Mouse (Mus musculus) MEL (cell line): ENCODE data around the gene Stk10. TPM values are rescaled to one million over a fixed set of nuclear protein-coding genes. Genes with fewer than 3 reads are reported as not detected.

Source experiments
- DNase-seq: peaks from one replicate; pipeline ENCODE4 v3.0.0; 2011; ENCODE audit warnings: low read depth, low spot score
- H3K27ac ChIP-seq: 2 replicates; pipeline ENCODE4 v1.5.1; 2012; ENCODE audit warnings: low read depth, mild to moderate bottlenecking, control low read depth, low read length, moderate library complexity; ENCODE audit not compliant: control insufficient read depth
- H3K27me3 ChIP-seq, 2 experiments: fragments of 150-350 bp in 1 of 2; sonication (generic) in 1 of 2; 2 replicates each; pipeline ENCODE4 v1.6.1; 2012; ENCODE audit warnings: low read length in 2 of 2, mild to moderate bottlenecking in 2 of 2, improper control_type of control experiment in 1 of 2, moderate library complexity in 1 of 2; ENCODE audit not compliant: insufficient read depth in 2 of 2, control insufficient read depth in 1 of 2
- H3K36me3 ChIP-seq, 2 experiments: 2 replicates each; pipeline ENCODE4 v1.6.1; 2012 to 2014; ENCODE audit warnings: low read length in 2 of 2, improper control_type of control experiment in 1 of 2, inconsistent platforms in 1 of 2, mild to moderate bottlenecking in 1 of 2; ENCODE audit not compliant: insufficient read depth in 2 of 2, control insufficient read depth in 1 of 2
- H3K4me1 ChIP-seq, 2 experiments: fragments of 150-350 bp in 1 of 2; sonication (generic) in 1 of 2; 2 replicates each; pipeline ENCODE4 v1.6.1; 2012; ENCODE audit warnings: low read length in 2 of 2, improper control_type of control experiment in 1 of 2, mild to moderate bottlenecking in 1 of 2; ENCODE audit not compliant: insufficient read depth in 2 of 2, control insufficient read depth in 1 of 2
- H3K4me3 ChIP-seq, 2 experiments: fragments of 150-350 bp in 1 of 2; sonication (generic) in 1 of 2; 2 replicates each; pipeline ENCODE4 v1.5.1; 2012; ENCODE audit warnings: low read depth in 2 of 2, low read length in 2 of 2, mild to moderate bottlenecking in 2 of 2, moderate library complexity in 2 of 2, control low read depth in 1 of 2, improper control_type of control experiment in 1 of 2; ENCODE audit not compliant: control insufficient read depth in 1 of 2, insufficient read depth in 1 of 2
- H3K79me2 ChIP-seq: 2 replicates; pipeline ENCODE4 v1.6.1; 2012; ENCODE audit warnings: mild to moderate bottlenecking, low read length, moderate library complexity; ENCODE audit not compliant: control insufficient read depth, poor library complexity, insufficient read depth
- H3K9ac ChIP-seq: 2 replicates; pipeline ENCODE4 v1.6.1; 2012; ENCODE audit warnings: low read depth, mild to moderate bottlenecking, control low read depth, low read length, moderate library complexity; ENCODE audit not compliant: control insufficient read depth, poor library complexity, severe bottlenecking
- H3K9me3 ChIP-seq: fragments of 150-350 bp; sonication (generic); replicated peaks from 2 replicates; pipeline ENCODE4 v1.6.1; 2012; ENCODE audit warnings: mild to moderate bottlenecking, low read length, improper control_type of control experiment, moderate library complexity; ENCODE audit not compliant: insufficient read depth
- BHLHE40 ChIP-seq: IDR thresholded peaks from 2 replicates; pipeline ENCODE4 v1.6.1; 2012; ENCODE audit warnings: low read depth, mild to moderate bottlenecking, inconsistent platforms, low read length, improper control_type of control experiment, borderline replicate concordance
- CHD2 ChIP-seq: IDR thresholded peaks from 2 replicates; pipeline ENCODE4 v1.6.1; 2011; ENCODE audit warnings: low read length, improper control_type of control experiment
- CTCF ChIP-seq, 3 experiments: IDR thresholded peaks in 2 of 3; conservative IDR thresholded peaks in 1 of 3; 2 replicates each; pipeline ENCODE4 v1.5.1; 2011 to 2012; ENCODE audit warnings: low read length in 3 of 3, low read depth in 2 of 3, mild to moderate bottlenecking in 2 of 3, improper control_type of control experiment in 1 of 3, inconsistent platforms in 1 of 3, mixed read lengths in 1 of 3, moderate library complexity in 1 of 3; ENCODE audit not compliant: control insufficient read depth in 1 of 3, insufficient read depth in 1 of 3, poor library complexity in 1 of 3, severe bottlenecking in 1 of 3
- E2F4 ChIP-seq: IDR thresholded peaks from 2 replicates; pipeline ENCODE4 v1.6.1; 2011; ENCODE audit warnings: low read depth, low read length, improper control_type of control experiment, borderline replicate concordance
- ELF1 ChIP-seq: IDR thresholded peaks from 2 replicates; pipeline ENCODE4 v1.6.1; 2014; ENCODE audit warnings: low read depth, mild to moderate bottlenecking, inconsistent platforms, low read length, improper control_type of control experiment, moderate library complexity
- EP300 ChIP-seq, 2 experiments: IDR thresholded peaks; 2 replicates each; pipeline ENCODE4 v1.6.1; 2011; ENCODE audit warnings: improper control_type of control experiment in 2 of 2, low read length in 2 of 2, low read depth in 1 of 2, mild to moderate bottlenecking in 1 of 2
- JUND ChIP-seq: IDR thresholded peaks from 2 replicates; pipeline ENCODE4 v1.6.1; 2011; ENCODE audit warnings: low read depth, mild to moderate bottlenecking, improper control_type of control experiment, low read length
- KAT2A ChIP-seq: conservative IDR thresholded peaks from 2 replicates; pipeline ENCODE4 v1.6.1; 2012; ENCODE audit warnings: low read depth, low read length, improper control_type of control experiment, inconsistent platforms
- MAFK ChIP-seq: IDR thresholded peaks from 2 replicates; pipeline ENCODE4 v1.6.1; 2011; ENCODE audit warnings: low read depth, mild to moderate bottlenecking, low read length, improper control_type of control experiment, borderline replicate concordance
- MAX ChIP-seq: IDR thresholded peaks from 2 replicates; pipeline ENCODE4 v1.6.1; 2011; ENCODE audit warnings: low read length, improper control_type of control experiment
- MAZ ChIP-seq: IDR thresholded peaks from 2 replicates; pipeline ENCODE4 v1.6.1; 2012; ENCODE audit warnings: low read depth, mild to moderate bottlenecking, inconsistent platforms, low read length, improper control_type of control experiment
- MEF2A ChIP-seq: IDR thresholded peaks from 2 replicates; pipeline ENCODE4 v1.6.1; 2014; ENCODE audit warnings: low read depth, mild to moderate bottlenecking, inconsistent platforms, low read length, improper control_type of control experiment; ENCODE audit not compliant: poor library complexity, insufficient replicate concordance, severe bottlenecking; ENCODE audit errors: extremely low read depth
- MXI1 ChIP-seq: IDR thresholded peaks from 2 replicates; pipeline ENCODE4 v1.6.1; 2011; ENCODE audit warnings: mild to moderate bottlenecking, low read depth, low read length, improper control_type of control experiment
- MYB ChIP-seq: IDR thresholded peaks from 2 replicates; pipeline ENCODE4 v1.6.1; 2011; ENCODE audit warnings: mild to moderate bottlenecking, low read depth, low read length, improper control_type of control experiment
- MYC ChIP-seq: IDR thresholded peaks from 2 replicates; pipeline ENCODE4 v1.6.1; 2011; ENCODE audit warnings: low read depth, mild to moderate bottlenecking, low read length, improper control_type of control experiment, moderate library complexity
- NRF1 ChIP-seq: IDR thresholded peaks from 2 replicates; pipeline ENCODE4 v1.6.1; 2014; ENCODE audit warnings: low read depth, mild to moderate bottlenecking, inconsistent platforms, low read length, improper control_type of control experiment, moderate library complexity; ENCODE audit not compliant: poor library complexity, insufficient read depth, severe bottlenecking
- POLR2A ChIP-seq, 2 experiments: IDR thresholded peaks; 2 replicates each; pipeline ENCODE4 v1.6.1; 2011 to 2012; ENCODE audit warnings: low read length in 2 of 2, mild to moderate bottlenecking in 2 of 2, control low read depth in 1 of 2, improper control_type of control experiment in 1 of 2, low read depth in 1 of 2, moderate library complexity in 1 of 2; ENCODE audit not compliant: control insufficient read depth in 1 of 2, insufficient read depth in 1 of 2, poor library complexity in 1 of 2
- RAD21 ChIP-seq: IDR thresholded peaks from 2 replicates; pipeline ENCODE4 v1.6.1; 2011; ENCODE audit warnings: mild to moderate bottlenecking, low read depth, low read length, improper control_type of control experiment
- SIN3A ChIP-seq: IDR thresholded peaks from 2 replicates; pipeline ENCODE4 v1.6.1; 2012; ENCODE audit warnings: low read length, improper control_type of control experiment, inconsistent platforms
- SMC3 ChIP-seq: IDR thresholded peaks from 2 replicates; pipeline ENCODE4 v1.6.1; 2011; ENCODE audit warnings: low read depth, low read length, improper control_type of control experiment
- TAL1 ChIP-seq: IDR thresholded peaks from 2 replicates; pipeline ENCODE4 v1.6.1; 2012; ENCODE audit warnings: mild to moderate bottlenecking, inconsistent platforms, low read length, moderate library complexity, mixed read lengths
- TBP ChIP-seq: IDR thresholded peaks from 2 replicates; pipeline ENCODE4 v1.8.0; 2011; ENCODE audit warnings: low read depth, low read length, improper control_type of control experiment
- UBTF ChIP-seq: IDR thresholded peaks from 2 replicates; pipeline ENCODE4 v1.6.1; 2012; ENCODE audit warnings: low read depth, mild to moderate bottlenecking, inconsistent platforms, low read length, improper control_type of control experiment, moderate library complexity, borderline replicate concordance; ENCODE audit not compliant: insufficient read depth
- USF2 ChIP-seq, 2 experiments: IDR thresholded peaks; 2 replicates each; pipeline ENCODE4 v1.6.1; 2011 to 2012; ENCODE audit warnings: improper control_type of control experiment in 2 of 2, low read length in 2 of 2, borderline replicate concordance in 1 of 2, inconsistent platforms in 1 of 2, low read depth in 1 of 2, mild to moderate bottlenecking in 1 of 2; ENCODE audit not compliant: insufficient read depth in 1 of 2
- ZC3H11A ChIP-seq: IDR thresholded peaks from 2 replicates; pipeline ENCODE4 v1.6.1; 2012; ENCODE audit warnings: low read depth, mild to moderate bottlenecking, inconsistent platforms, low read length, improper control_type of control experiment
- ZMIZ1 ChIP-seq: IDR thresholded peaks from 2 replicates; pipeline ENCODE4 v1.6.1; 2012; ENCODE audit warnings: low read depth, mild to moderate bottlenecking, inconsistent platforms, low read length, improper control_type of control experiment, moderate library complexity
- ZNF384 ChIP-seq: IDR thresholded peaks from 2 replicates; pipeline ENCODE4 v1.6.1; 2012; ENCODE audit warnings: low read depth, mild to moderate bottlenecking, inconsistent platforms, low read length, improper control_type of control experiment
- polyA plus RNA-seq, 2 experiments: library from polyadenylated mRNA; stranded (reverse) in 1 of 2; unstranded in 1 of 2; fragments of >175 nt in 1 of 2; fragments of >200 nt in 1 of 2; gene quantifications; 2 replicates each; pipeline versions ENCODE4 v1.2.1 to v1.2.4; 2012; ENCODE audit warnings: low replicate concordance in 2 of 2, low read depth in 1 of 2; ENCODE audit not compliant: insufficient read length in 2 of 2, insufficient read depth in 1 of 2, missing spikeins in 1 of 2
- total RNA-seq: library from RNA; depleted of rRNA; stranded (reverse); fragments of 300-350 nt; gene quantifications from 2 replicates; pipeline ENCODE4 v1.2.3, GENCODE M21; 2012

Stk10 gene
- total and polyA plus RNA-seq, 3 experiments, result 10.8 to 14.4 TPM; not detected in 1

- no peaks in the 10 kb centered on the region for H3K4me1 ChIP-seq
- no peaks in the 10 kb centered on the region for H3K27me3 ChIP-seq
- no peaks in the 10 kb centered on the region for H3K9me3 ChIP-seq
- no peak overlapping the region for H3K27ac ChIP-seq
- TF ChIP-seq E2F4, result no peak
- TF ChIP-seq SMC3, result no peak
- TF ChIP-seq MYB, result no peak
- no peak for TF ChIP-seq NRF1
- no peak for TF ChIP-seq UBTF
- no peak for TF ChIP-seq CHD2
- no peak for TF ChIP-seq SIN3A
- TF ChIP-seq MAZ, result no peak
- TF ChIP-seq TAL1, result no peak
- H3K4me3 ChIP-seq, result no peak overlapping the region
- H3K79me2 ChIP-seq, result no peaks in the 10 kb centered on the region
- H3K36me3 ChIP-seq, result no peaks in the 10 kb centered on the region; a peak in 1 of 4 replicates
- DNase-seq, result no peak
- H3K9ac ChIP-seq, result no peak overlapping the region
Observed at GRCm38 (mm10) chr11:32505091-32505739, 27.9 kb upstream of the Stk10 start.

- Histone ChIP-seq H3K27ac (no peak overlapping the region), H3K36me3 (no peaks in the 10 kb centered on the region)
Observed at GRCm38 (mm10) chr11:32510930-32511329, 22.2 kb upstream of the Stk10 start.

More at GRCm38 (mm10) chr11:32510930-32511329, 22.2 kb upstream of the Stk10 start:
- no peak overlapping the region for H3K4me3 ChIP-seq
- H3K4me1 ChIP-seq, result no peaks in the 10 kb centered on the region
- H3K9ac ChIP-seq, result no peak overlapping the region
- H3K9me3 ChIP-seq, result no peaks in the 10 kb centered on the region
- TF ChIP-seq MXI1 (no peak), USF2 (IDR thresholded peaks at IDR 0.05; ENCODE audit: borderline replicate concordance in 1 of 2, insufficient read depth in 1 of 2, low read depth in 1 of 2, low read length in 2 of 2) (no peak), SMC3 (peak; percentile 71), JUND (no peak), TBP (no peak), MYB (no peak), MAZ (no peak), MAFK (0 out of 2 replicates have a peak, but pooled peaks have one; percentile 15), ZC3H11A (peak; percentile 48), MYC (0 out of 2 replicates have a peak, but pooled peaks have one; percentile 58), EP300 (IDR thresholded peaks at IDR 0.05; ENCODE audit: low read depth in 1 of 2, low read length in 2 of 2) (no peak), ZNF384 (no peak), MAX (no peak), RAD21 (peak; percentile 38), CTCF (IDR thresholded peaks at IDR 0.05 in 2 of 3, conservative IDR thresholded peaks at IDR 0.05 in 1 of 3; ENCODE audit: control insufficient read depth in 1 of 3, insufficient read depth in 1 of 3, low read depth in 2 of 3, low read length in 3 of 3, poor library complexity in 1 of 3, severe bottlenecking in 1 of 3) (peak in 2 of 3 experiments; percentile 10 to 62; a peak in 3 of 6 replicates), KAT2A (no peak), SIN3A (no peak), ELF1 (0 out of 2 replicates have a peak, but pooled peaks have one; percentile 10), POLR2A (IDR thresholded peaks at IDR 0.05; ENCODE audit: control insufficient read depth in 1 of 2, insufficient read depth in 1 of 2, low read depth in 1 of 2, low read length in 2 of 2, poor library complexity in 1 of 2) (no peak), MEF2A (no peak), ZMIZ1 (no peak), BHLHE40 (no peak)
- peak; percentile 47 for DNase-seq
- no peaks in the 10 kb centered on the region for H3K79me2 ChIP-seq
- no peaks in the 10 kb centered on the region for H3K27me3 ChIP-seq
